Mouse (Mus musculus): ENCODE measurements around the gene Gm17387.

Gene Gm17387

GRCm38 (mm10) chr7:141077841-141078240 lies 48.9 kb downstream of the Gm17387 start, which contains the start of gene Pkp3:
TSS of gene Pkp3 (plus strand) at chr7:141078218.
- no peak for DNase-seq (ENCODE audit: low read depth)

- DNase-seq (ENCODE audit: low read depth): no peak
These were observed 49.9 kb downstream of the Gm17387 start for GRCm38 (mm10) chr7:141078876-141079275.

All from c-Kit-positive CD71-negative TER-119-negative erythroid progenitor cells, embryonic 14.5 days (primary cell).